Mouse (Mus musculus): ENCODE measurements around the gene Stxbp5l. TPM values are rescaled to one million over a fixed set of nuclear protein-coding genes. Genes with fewer than 3 reads are reported as not detected.
"Not testable (repeated sequence)": the region's sequence is repeated elsewhere in the genome, so short reads cannot be mapped to it uniquely, and the experiment has no call there.

Gene Stxbp5l
- 100 to 1,000 TPM; 107 to 127 (median 117) TPM for total RNA-seq (2022)

DNA sequence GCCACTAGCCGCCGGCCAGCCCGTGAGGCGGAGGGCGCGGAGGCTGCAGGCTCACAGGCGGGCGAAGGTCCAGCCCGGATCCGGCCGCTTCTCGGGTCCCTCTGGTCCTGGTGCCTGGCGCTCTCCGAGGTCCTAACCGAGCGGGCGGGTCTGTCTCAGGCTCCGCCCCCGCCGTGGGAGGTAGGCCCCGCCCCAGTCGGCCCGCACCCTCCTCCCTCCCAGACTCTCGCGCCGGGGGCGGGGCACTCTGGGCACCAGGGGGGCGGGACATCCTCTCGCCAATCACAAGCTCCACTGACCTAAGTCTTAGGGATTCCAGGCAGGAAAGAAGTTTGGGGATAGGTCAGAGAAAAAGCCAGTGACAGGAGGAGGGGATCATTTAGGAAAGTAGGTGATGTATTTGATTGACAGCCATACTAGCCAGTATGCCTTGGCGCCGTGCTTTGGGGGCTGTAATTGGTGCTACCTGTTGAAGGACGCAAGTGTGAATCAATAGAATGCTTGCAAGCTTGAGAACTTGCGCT is at the start of gene Stxbp5l:
Stxbp5l (minus strand) TSS at position 142 of the 524 bp plus-strand sequence.
- DNase-seq (ENCODE audit: low spot score in 2 of 2) = peak; percentile 84 to 97

DNA sequence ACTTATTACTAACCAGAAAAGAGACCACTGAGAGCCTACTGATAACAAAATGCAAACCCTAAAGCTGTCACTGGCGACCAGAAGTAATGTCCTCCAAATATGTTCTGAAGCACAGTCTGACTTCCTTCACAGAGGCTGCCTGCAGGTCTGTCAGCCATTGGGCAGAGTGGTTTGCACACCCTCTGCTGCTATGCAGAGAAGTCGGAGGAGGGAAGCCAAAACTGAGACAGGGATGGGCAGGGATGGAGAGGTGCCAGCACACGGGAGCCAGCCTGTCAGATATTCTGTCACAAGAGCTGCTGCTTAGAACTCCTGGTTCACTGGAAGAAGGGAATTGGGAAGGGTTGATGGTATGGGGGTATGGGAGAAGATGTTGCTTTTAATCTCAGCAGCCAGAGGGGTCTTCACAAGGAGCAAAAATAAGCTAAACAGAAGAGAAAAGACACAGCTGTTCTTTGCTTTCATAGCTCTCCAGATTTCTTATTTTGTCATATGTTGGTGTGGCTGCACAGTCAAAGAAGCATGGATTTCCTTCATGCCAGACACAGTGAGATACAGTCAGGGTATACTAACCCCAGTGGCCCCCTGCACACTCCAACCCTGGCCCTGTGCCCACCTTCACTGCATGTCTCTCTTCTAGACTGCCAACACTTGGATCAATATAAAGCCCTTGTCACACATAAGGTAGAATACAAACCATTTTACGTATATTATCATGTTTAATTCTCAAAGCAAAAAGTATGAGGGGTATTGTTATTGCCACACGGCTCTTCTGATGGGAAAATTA is 48.8 kb upstream of the Stxbp5l start:
- peak in 1 of 2 experiments; percentile 40 for DNase-seq (ENCODE audit: low spot score in 2 of 2)

DNA sequence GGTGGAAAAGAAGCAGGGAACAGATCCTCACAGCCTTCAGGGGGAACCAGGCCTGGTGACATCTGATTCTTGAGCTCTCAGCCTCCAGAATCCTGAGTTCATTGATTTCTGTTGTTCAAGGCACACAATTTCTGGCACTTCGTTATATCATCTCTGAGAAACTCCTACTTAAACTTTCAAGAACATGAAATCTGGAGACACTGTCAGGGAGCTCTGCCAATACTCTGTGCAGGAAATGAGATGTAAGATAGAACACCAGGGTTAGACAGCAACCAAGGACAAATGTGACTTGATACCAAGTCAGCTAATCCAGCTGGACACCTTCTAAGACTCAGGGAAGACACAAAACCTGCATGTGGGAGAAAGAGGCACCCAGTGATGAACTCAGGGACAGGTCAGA is 40.7 kb upstream of the Stxbp5l start:
- DNase-seq (ENCODE audit: low spot score in 2 of 2) = no peak

DNA sequence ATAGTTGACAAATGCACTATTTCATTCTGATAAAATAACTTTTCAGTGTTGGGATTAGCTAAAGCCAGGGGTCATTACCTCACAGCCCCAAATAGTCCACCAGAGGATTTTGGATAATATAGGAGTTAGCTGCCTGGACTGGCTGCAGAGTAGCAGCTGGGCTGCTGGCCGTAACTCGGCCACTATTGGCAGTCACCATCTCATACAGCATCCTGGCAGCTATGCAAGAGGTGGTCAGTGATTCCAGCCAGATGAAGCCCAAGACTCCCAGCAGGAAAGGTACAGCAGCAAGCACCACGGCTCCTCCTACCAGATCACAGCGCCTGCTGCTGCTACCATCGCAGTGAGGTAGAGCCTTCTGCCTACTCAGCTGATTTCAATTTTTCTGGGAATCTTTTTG is 38.1 kb upstream of the Stxbp5l start:
- DNase-seq (ENCODE audit: low spot score in 2 of 2) = no peak

DNA sequence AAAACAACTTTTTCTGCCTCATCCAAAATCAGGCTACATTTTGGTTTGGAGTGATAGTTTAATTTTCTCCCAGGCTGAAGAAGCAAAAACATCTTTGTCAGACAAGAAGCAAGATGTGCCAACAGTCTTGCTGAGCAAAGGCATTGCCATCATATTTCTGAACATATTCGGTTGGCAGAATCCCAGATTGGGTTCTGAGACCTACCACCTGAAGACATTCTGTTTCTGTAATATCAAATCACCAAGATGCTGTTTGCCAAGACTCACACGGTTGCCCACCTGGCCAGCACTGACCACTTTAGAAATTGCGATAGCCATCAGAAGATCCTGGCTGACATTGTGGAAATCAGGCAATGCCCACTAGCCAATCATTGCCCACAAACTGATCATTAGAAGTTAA is 37.1 kb upstream of the Stxbp5l start:
- no peak for DNase-seq (ENCODE audit: low spot score in 2 of 2)

DNA sequence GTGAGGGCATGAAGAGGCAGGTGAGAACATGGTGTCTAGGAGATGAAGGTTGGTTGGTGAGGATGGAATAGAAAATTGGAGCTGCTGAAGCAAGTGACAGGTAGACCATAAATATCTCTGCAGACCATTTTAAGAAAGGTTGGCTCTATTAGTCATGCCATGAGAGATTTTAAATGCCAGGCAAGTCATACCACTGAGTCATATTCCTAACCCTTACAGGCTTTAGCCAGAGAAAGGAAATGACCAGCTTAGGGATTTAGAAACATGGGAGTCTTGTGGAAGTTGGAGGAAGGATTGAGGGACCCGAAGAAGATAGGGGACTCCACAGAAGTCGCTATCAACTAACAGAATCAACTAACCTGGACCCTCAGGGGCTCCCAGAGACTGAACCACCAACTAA is 35.8 kb upstream of the Stxbp5l start:
- no peak for DNase-seq (ENCODE audit: low spot score in 2 of 2)

DNA sequence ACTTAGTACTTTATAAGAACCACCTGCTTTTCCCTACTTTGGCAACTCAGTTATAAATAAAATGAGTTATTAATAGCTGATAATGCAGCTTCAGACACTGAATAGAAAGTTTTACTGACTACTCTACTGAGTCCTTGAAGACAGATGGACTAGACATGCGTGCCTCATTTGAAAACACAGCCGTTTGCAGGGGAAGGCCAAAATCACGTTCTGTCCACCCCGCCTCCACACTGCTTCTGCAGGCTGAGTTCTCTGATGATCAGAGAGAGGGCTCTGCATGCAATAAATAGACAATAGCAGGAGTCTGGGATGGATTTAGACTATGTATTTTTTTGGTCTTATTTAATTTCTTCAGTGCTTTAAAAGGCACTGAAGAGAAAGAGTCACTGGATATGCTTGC is 20.8 kb upstream of the Stxbp5l start:
- no peak for DNase-seq (ENCODE audit: low spot score in 2 of 2)

DNA sequence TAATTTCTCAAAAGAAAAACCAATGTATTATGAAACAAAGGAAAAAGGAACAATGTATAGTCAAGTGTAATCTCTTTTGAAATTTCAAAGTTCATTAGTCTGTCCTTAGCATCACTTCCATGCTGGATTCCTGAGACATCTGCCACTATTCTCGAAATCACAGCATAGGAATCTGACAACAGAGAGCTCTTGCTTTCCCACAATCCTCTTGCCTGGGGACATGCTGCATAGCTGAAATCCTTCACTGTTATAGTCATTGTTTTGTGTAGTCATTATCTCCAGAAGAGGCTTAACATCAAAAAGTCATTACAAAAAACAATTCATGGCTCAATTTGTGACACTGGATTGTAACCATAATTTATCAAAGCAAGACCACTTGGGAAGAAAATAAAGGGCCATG is 20.2 kb upstream of the Stxbp5l start:
- no peak for DNase-seq (ENCODE audit: low spot score in 2 of 2)

DNA sequence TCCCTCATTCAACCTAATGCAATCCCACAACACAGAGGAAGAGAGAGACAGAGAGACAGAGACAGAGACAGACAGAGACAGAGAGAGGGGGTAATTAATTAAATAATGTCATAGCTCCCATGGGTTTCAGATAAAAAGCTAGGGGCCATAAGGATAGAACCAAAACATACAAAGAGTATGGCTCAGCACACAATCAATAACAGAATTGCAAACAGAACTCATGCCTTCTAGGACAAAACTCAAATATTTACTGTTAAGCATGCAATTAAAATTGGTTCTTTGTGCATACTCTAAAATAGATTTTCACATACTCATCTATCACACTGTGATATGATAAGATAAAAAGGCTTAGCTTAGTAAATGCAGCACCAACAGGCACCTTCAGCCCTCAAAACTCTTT is 5.2 kb upstream of the Stxbp5l start:
- no peak for DNase-seq (ENCODE audit: low spot score in 2 of 2)

DNA sequence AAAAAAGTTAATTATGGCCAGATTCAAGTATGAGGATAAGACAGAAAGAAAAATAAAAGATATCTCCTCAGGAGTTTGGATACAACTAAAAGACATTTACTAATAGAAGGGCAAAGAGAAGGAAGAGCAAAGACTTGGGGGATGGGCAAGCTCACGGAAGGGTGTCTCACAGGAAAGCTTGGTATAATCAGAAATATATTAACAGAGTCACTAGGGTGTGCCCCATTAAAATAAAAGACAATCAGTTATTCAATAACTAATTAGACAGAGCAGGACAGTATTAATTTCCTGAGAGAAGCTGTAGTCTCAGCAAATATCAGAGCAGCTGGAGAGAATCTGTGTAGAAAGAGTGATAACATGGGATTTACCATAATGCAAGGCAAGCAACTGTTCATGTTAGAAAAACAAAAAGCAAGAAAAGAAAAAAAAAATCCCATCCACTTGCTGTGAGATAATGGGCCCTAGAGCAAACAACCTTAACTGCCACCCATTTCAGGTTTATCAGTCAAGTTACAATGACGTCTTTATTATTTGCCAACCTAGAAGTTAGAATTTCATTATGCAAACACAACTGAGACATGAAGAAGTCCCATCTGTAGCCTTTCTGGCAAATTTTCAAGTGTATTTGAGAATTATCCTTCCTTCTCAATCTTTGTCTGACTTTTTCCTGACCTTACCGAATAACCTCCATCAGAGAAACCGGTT is 4.6 kb upstream of the Stxbp5l start:
- DNase-seq (ENCODE audit: low spot score in 2 of 2) = no peak

DNA sequence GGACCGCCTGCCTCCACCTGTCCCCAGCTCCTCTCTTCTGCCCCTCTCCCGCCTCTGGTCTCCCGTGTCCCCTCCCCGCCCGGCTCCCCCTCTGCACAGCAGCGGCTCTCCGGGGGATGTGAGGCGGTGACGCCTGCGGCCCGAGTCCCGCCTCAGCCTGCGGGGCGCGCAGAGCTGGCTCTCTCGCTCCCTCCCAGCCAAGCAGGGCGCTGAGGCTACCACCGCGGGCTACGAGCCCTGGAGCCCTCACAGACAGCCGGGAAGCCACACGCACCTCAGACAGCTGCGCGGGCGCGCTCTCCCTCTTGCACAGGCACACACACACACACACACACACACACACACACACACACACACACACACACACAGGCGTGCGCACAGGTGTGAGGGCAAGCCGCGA is 393 bp downstream of the Stxbp5l start:
- DNase-seq (ENCODE audit: low spot score in 2 of 2) = peak; percentile 51 to 72

DNA sequence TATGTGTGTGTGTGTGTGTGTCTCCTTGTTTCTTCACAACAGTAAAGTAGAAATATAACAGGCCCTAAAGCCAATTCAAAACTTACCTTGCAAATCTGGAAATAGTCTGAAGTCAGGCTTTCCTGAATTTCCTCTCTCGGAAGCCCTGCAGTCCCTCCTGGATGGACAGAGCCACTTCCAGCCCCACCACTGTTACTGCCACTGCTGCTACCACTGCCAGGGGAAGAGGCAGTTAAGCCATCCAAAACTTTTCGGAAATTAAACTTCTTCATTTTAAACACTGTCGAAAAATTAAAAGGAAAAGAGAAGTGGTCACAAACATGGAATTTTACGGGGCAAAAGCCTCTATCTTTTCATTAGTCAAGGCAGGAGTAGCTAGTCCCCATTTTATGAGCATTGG is 1.3 kb downstream of the Stxbp5l start:
- DNase-seq (ENCODE audit: low spot score in 2 of 2) = no peak

DNA sequence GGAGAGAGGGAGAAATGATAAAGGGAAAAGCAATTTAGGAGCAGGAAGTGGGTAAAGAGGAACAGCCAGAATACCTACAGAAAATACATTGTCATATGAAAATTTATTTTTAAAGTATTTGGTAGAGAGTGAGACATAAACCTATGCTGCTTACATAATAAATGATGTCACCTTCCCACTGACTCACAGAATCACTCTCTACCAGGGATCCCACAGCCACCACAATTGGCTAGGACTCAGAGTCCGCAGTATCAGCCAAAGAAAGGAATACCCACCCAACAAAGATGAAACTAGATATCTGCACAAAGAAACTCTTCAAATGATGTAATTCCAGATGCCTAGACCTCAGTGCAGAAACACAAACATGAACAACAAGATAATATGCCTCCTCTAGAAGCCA is 12.0 kb downstream of the Stxbp5l start:
- DNase-seq (ENCODE audit: low spot score in 2 of 2) = no peak

DNA sequence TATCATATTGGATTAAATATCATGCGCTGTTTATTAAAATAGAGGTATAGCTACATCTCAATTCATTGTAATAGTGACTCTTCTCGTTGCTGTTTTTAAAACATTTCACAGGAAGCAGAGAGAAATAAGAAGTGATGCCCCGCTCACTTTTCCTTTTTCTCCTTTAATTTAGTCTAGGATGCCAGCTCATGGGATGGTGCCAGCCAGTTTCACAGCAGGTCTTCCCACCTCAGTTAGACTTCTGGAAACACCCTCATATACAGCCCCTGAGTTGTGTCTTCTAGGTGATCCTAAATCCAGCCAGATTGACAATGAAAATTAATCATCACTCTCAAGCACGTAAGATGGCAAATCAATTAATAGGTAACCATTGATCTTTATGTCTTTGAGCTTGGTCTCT is 17.3 kb downstream of the Stxbp5l start:
- no peak for DNase-seq (ENCODE audit: low spot score in 2 of 2)

DNA sequence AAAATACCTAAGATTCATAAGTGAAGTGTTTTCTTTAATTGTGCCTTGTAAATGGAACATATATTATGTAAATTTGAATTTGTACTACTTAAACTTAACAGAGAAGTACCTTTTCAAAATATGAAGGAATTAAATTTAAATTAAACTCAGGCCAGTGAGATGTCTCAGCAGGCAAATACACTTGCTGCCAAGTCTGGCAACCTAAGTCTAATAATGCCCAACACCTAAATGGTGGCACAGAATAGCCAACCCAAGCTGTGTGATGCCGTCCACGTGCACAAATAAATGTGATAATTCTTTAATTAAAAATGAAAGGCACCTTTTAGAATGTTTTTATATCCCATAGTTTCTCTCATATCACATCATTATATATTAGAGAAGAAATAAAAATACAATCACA is 20.8 kb downstream of the Stxbp5l start:
- DNase-seq (ENCODE audit: low spot score in 2 of 2) = no peak

DNA sequence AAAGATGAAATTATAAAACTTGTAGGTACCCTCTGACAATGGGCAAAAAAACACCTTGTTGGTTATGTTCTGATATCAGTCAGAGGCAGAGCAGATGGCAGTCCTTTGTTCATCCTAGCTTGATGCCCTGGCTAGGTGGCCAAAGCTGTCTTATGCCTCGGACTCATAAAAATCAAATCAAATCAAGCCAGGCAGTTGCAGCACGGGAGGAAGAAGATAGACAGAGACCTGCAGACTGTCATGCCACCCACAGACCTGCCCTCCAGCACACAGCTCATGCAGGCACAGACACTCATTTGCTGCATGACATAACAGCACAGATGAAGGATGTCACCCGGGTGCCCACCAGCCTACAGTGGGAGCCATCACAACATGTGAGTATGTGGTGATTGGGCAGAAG is 29.1 kb downstream of the Stxbp5l start:
- DNase-seq (ENCODE audit: low spot score in 2 of 2) = no peak

DNA sequence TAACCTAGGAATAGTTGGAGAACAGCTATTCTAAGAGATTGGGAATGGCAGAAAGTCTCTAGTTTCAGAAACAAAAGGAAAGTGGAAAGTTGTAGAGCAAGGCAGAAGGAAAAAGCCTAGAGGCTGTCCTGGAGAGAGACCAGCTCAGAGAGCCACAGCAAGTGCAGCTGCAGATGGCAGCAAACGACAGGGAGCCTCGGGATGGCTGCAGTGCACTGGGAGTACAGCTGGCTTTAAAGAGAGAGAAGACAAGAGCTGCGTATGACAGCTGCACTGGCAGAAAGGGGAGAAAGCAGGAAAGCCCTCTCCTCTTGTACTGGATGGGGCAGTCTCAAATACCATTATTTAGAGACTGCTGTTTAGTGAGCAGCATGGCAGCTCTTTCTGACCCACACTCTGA is 37.7 kb downstream of the Stxbp5l start:
- no peak for DNase-seq (ENCODE audit: low spot score in 2 of 2)

DNA sequence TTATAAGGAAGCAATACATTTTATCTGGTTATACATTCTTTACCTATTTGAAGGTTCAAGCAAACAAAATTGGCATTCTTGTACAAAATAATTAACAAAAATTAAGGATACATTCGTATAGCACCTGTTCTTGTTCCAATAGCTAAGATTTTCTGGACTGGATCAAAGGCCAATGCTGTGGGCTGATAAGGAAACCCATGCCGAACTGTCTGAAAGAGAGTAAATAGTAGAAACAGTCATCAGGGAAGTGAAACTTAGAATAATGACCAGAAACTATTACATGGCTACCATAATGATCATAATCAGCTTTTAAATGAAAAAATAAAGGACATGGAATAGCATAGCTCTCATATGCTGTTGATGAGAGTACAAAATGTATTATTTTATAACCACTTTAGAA is 39.8 kb downstream of the Stxbp5l start:
- DNase-seq (ENCODE audit: low spot score in 2 of 2) = no peak

DNA sequence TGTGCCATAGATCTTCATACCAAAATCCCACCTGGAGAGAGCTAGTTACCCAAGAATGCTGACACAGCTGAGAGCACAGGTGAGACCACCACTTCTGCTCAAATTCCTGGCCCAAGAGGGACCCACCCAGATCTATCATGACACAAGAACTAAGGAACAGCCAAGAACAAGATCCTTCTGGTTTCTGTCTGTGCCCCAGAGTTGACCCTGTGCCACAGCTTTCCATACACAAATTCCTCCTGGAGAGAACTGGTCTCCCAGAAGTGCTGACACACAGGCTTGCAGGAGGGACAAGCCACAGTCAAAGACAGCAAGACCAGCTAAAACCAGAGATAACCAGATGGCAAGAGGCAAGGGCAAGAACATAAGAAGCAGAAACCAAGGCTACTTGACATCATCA is 43.3 kb downstream of the Stxbp5l start:
- DNase-seq (ENCODE audit: low spot score in 2 of 2) = not testable (repeated sequence)

DNA sequence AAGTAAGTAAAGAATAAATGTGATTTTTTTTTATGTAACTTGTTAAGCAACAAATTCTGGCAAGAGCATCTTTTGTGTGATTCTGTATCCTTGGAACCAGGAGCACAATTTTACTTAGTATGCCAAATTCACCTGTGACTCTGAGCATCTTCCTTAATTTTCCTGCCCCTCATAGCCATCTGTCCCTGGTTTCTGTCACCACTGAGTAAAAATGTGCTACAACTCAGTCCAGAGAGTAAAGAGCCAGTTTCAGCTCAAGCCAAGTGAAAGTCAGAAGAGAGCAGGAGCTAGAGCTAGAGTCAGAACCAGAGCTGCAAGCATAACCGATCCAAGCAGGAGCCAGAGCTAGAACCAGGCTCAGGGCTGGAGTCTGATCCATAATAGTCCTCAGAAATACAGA is 46.6 kb downstream of the Stxbp5l start:
- DNase-seq (ENCODE audit: low spot score in 2 of 2) = no peak

DNA sequence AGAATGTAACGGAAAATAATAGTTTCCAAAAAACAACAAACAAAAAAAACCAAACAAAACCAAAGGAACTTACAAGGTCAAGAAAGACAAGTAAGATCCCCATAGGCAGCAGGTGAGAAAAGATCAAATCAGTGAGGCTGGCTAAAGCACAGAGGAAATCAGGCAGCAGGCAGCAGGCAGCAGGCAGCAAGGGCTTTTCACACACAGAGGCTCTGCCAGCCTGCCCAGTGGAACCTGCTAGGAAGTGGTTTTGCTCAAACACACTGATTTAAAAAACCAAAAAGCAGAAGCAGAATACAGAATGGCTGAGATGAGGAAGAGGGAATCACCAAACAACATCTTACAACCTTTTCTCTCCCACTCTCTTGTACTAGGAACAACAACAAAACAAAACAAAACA is 47.2 kb downstream of the Stxbp5l start:
- DNase-seq (ENCODE audit: low spot score in 2 of 2) = no peak

DNA sequence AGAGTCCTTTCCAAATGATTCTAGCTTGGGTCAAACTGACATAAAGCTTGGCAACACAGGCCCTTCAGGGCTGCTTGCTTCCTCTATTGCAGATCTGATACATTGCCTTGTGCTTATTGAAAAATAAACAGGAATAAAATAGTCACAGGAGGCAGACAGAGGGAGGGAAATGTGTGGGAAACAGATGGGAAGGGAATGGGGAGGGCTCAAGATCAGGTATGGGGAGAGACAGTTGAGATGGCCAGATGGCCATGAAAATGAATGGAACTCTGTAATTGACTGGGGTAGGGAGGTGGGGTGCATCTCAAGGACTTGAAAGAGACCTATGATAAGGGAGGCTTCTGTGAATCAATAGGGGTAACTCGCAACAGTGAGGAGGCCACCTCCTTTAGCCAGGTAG is 80.3 kb downstream of the Stxbp5l start:
- no peak for DNase-seq (ENCODE audit: low spot score in 2 of 2)

DNA sequence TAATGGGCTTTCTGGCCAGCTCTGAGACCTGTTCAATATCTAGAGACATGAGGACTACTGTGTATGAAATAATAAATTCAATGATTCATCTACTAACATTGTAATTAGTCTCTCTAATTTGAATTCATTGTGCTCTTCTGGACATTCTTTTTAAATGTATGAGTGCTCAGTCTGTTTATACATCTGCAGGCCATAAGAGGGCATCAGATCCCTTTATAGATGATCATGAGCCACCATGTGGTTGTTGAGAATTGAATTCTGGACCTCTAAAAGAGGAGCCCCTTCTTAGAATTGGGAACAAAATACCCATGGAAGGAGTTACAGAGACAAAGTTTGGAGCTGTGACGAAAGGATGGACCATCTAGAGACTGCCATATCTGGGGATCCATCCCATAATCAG is 92.2 kb downstream of the Stxbp5l start:
- DNase-seq (ENCODE audit: low spot score in 2 of 2) = no peak
